Mouse (Mus musculus) kidney, adult 2 months (tissue): Measurements from ENCODE around the gene Nxph4.

Experiments used
- CTCF ChIP-seq: fragments of 200-500 bp; conservative IDR thresholded peaks from 2 replicates; pipeline ENCODE4 v1.5.1; 2011; ENCODE audit warnings: low read depth, mild to moderate bottlenecking, control low read depth, low read length, moderate library complexity, mixed read lengths; ENCODE audit not compliant: insufficient read depth, insufficient read length
- POLR2A ChIP-seq: fragments of 200-500 bp; IDR thresholded peaks from one replicate; pipeline ENCODE4 v1.6.1; 2011; ENCODE audit warnings: low read depth, low read length, control low read depth

- TF ChIP-seq CTCF (no peak), POLR2A (no peak)
These were observed 33.2 kb downstream of the Nxph4 start, which contains the start of gene Stac3 for GRCm38 (mm10) chr10:127500894-127501893.
